Mouse (Mus musculus) CD8-positive naive resting alpha-beta T cell, adult 2 months (primary cell): Measurements from ENCODE around the gene Tmem53.

ENCODE experiments used
- DNase-seq, 2 experiments: peaks; one replicate each; pipeline ENCODE4 v3.0.0; 2022; ENCODE audit warnings: low read depth in 2 of 2, low spot score in 2 of 2

Tmem53 gene

DNA sequence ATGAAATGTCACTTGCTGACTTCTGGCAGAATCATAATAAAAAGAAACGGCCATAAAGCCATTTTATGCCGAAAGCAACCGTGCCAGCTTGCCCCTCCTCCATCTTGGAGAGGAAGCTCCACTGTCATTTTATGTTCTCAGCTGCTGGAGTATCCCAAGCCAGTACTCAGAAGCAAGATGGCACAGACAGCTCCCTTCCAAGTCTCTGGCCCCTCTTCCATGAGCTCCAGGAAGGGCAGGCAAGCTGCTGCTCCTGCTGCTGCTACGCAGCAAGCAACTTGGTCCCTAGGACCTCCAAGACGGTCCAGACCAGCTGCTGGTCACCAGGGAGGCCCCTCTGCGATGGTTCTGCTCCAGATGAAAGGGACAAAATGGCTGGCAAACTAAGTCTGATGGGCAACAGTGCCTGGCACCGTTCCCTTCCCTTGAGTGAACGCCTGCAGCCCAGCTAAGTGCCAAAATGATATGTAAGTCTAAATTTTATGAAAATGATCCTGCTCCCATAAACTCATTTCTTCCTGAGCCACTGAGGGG, 28.7 kb downstream of the Tmem53 start:
- DNase-seq, result no peak

DNA sequence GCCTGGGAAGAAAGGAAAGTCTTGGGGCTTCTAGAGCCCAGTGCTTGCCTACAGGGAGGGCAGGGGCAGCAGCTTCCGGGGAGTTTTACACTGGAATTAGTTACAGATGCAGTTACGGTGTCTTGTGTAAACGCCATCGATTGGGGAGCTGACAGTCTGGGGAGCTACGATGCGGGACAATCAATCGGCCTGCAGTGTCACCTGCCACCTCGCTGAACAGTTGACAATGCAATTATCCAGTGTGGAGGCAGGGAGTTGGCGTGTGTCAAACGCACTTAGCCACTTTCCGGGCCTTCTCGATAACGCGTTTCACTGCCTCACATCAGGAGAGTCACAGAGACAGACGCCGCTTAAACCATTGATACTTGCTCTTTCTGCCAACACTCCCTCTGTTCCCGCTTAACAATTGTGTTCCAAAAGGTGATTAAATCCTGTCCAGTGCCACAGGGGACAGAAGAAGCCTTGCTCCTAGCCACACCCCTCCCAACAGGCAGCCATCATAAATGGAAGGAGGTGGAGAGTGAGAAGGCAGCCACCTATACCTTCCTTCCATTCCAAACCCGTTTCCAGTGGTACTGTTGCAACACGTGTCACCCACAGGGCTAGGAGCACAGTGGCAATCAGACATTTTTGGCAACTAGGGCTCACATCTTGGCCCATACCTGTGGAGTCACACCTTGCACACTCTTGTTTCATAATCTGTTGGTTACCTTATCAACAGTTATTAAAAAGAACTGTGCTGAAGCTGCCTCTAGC, 29.5 kb downstream of the Tmem53 start:
- no peak for DNase-seq

- DNase-seq, result no peak
Measured at GRCm38 (mm10) chr4:117283271-117284191, 31.8 kb downstream of the Tmem53 start.

DNA sequence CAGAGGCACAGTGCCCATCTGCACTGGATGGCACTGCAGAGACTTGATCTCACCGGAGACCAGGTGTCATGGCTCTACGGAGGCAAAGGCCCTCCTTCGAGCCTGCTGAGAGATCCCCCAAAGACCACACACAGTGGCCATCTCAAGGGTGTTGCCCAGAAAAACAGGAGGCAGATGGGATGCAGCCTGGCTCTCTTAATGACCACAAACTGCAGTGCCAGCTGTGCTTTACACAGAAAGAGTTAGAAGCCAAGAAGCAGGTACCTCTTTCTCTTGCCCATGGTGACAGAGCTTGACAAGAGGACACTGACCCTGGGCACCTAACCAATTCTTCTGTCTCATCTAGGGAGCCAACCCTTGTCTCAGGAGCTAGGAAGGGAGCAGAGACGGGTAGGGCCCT, 32.6 kb downstream of the Tmem53 start:
- no peak for DNase-seq

DNA sequence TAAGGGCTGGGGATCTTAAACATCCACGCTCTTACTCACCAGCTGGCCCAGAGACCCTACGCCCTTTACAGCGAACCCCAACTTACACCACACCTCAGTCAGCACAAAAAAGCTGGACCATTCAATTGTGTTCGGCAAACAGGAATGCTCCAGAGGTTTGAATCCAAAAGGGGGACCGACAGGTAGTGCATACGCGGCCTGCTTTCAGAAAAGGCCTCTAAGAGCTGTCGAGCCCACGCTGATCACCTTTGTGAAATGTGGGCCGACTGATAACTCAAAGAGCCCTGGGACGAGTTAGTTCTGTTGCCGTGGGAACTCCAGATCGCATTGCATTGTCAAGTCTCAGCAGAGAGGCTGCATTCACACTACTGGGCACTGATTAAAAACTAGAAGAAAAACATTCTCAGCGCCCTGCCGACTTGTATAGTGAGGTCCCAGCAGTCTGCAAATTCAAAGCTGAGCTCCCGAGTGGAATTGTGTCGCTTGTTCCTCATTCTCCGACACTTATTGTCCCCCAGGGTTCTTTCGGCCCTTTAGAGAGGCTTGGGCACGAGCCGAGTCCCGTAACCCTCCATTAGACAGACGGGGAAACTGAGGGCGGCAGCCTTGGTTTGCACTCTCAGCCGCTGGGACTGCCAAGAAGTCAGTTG, 36.7 kb downstream of the Tmem53 start:
- no peak for DNase-seq

DNA sequence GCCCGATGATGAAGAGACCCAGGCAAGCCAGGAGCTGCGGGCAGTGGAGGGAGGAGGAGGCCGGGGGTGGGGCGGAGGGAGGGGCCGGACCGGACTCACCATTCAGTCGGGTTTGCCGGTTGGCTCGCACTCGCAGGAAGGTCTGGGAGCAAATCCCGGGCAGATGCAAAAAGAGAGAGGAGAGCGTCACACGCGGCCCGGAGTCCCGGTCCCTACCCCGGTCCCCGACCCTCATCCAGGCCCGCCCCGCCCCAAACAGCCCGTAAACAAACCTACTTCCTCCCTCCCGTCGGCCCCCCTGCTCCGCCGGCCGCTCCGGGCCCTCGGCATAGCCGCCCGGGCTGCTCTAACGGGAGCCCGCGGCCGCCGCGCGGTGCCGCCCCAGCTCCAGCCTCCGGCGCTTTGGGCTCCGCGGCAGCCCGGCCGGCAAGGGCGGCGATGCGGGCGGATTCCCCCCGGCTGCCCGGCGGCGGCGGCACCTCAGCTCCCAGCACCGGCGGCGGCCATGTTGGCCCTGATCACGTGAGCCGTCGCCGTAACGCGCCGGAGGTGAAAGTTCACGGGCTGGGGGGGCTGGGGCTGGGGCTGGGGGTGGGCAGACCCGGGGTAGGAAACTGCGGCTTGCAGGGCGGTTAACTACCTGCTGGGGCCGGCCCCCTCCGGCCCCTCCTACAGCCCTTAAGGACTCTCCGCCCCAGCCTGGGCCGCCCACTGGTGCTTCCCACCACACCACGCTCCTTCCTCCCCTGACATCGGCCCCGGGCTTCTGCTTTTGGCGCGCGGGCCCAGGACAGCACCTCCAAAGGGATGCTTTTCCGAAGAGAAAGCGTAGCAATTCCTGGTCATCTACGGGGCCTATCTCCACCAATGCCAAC, 37.4 kb downstream of the Tmem53 start:
- peak; percentile 55 for DNase-seq

- DNase-seq, result no peak
Measured at GRCm38 (mm10) chr4:117291696-117292095, 39.9 kb downstream of the Tmem53 start.

- DNase-seq, result no peak
Measured at GRCm38 (mm10) chr4:117296849-117297593, 45.3 kb downstream of the Tmem53 start.

- DNase-seq, result no peak
Measured at GRCm38 (mm10) chr4:117297819-117298218, 46.1 kb downstream of the Tmem53 start.

GRCm38 (mm10) chr4:117299921-117300320, 48.2 kb downstream of the Tmem53 start:
- DNase-seq, result no peak

DNA sequence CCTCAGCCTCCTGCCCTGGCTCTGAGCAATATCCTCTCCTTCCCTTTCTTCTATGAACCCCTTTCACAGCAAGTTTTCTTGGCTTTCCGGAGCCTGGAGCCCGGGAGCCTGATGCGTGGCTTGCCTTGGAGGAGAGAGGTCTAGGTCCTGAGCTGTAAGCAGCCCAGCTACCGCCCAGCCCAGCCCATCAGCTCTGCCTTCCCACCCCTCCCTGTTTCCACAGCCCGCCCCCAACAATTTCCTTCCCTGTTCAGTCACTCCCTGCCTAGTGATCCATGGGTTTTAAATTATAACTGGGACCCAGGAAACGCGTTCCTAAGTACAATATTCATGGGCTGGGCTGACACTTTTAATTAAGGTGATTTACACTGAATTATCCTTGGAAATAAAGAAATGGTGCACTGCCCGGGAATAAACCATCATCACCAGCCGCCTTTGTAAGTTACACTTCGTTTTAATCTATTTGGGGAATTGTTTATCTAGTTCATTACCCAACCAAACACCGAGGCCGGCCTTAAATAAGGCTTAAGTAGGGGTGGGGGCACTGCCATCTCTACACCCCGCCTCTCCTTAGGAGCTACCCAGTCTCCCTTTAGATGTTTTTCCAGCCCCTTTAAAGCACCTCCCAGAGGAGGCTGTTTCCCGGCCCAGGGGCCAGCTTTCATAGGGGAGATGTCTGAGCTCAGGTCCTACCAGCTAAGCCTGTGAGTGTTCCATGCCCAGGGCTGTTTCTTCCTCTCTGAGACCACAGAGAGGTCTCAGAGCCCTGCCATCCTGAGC, 50.5 kb downstream of the Tmem53 start:
- no peak for DNase-seq

- no peak for DNase-seq
Measured at GRCm38 (mm10) chr4:117303581-117304238, 52.0 kb downstream of the Tmem53 start.

- DNase-seq, result no peak
Measured at GRCm38 (mm10) chr4:117304239-117305025, 52.7 kb downstream of the Tmem53 start.

DNA sequence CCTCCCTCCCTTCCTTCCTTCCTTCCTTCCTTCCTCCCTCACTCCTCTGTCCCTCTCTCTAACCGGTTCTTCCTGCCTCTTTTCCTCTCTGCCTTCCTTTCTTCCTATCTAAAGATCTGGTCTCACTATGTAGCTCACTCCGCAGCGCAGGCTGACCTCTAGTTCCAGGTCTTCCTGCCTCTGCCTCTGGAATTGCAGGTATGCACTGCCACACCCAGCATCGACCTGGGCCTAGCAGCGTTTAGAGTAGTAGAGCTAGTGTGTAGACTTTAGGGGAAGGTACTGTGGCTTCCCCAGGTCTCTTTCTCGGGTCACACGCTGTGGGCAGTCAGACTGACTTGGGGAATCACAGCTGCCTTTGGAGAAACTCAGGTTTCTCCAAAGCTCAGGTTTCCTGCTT, 53.7 kb downstream of the Tmem53 start:
- DNase-seq, result no peak

- no peak for DNase-seq
Measured at GRCm38 (mm10) chr4:117307270-117307669, 55.5 kb downstream of the Tmem53 start.

DNA sequence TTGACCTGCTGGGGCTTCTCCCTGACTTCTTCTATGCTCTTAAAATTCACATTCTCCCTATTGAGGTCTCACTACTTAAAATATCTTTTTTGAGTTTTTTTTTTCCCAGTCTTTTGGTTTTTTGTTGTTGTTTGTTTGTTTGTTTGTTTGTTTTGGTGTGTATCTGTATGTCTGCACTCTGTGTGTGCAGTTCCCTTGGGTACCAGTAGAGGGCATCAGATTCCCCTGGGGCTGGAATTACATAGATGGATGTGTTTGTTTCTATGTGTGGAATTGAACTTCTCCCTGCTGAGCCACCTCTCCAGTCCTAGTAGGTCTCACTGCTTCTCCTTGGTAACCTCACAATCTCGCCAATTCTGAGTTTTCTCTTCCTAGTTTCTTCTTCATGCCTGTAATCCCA, 57.7 kb downstream of the Tmem53 start:
- no peak for DNase-seq

DNA sequence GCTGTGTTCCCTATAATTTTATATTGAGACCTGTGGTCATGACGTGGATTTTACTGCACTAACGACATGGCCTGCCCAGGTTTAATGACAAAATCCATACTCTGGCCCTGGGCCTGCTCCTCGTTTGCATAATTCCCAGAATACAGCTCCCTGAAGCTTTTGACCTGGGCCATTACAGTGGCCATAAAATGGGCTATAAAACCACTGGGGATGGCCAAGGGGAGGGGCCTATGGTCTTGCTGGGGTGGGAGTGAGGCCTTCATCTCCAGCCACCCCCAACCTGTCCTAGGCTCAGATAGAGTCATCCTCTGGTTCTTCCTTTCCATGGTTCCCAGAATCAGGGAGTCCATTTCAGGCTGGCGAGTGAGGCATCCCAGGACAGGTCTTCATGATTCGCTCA, 60.1 kb downstream of the Tmem53 start:
- DNase-seq, result no peak
